Mouse (Mus musculus) kidney, postnatal 0 days (tissue): ENCODE measurements around the gene Map3k12. TPM values are rescaled to one million over a fixed set of nuclear protein-coding genes. Genes with fewer than 3 reads are reported as not detected.

ENCODE experiments used
- ATAC-seq: fragments of 200-750 bp; cut with Nextera tagmentation; replicated peaks from 2 replicates; pipeline ENCODE4 v1.8.0; 2017; ENCODE audit warnings: low read depth, moderate number of reproducible peaks, moderate TSS enrichment, moderate library complexity; ENCODE audit not compliant: low FRiP score
- DNase-seq: peaks from one replicate; pipeline ENCODE4 v3.0.0-alpha.2; 2016; ENCODE audit warnings: low spot score
- H3K27ac ChIP-seq: fragments of 300-500 bp; sonication (generic); 2 replicates; pipeline ENCODE4 v1.5.1; 2014; ENCODE audit warnings: mild to moderate bottlenecking
- H3K27me3 ChIP-seq: fragments of 300-500 bp; sonication (generic); 2 replicates; pipeline ENCODE4 v1.6.1; 2014; ENCODE audit warnings: low read length, mixed read lengths; ENCODE audit not compliant: insufficient read depth
- H3K36me3 ChIP-seq: fragments of 300-500 bp; sonication (generic); 2 replicates; pipeline ENCODE4 v1.6.1; 2014; ENCODE audit warnings: low read length, mixed read lengths; ENCODE audit not compliant: insufficient read depth
- H3K4me1 ChIP-seq: fragments of 300-500 bp; sonication (generic); replicated peaks from 2 replicates; pipeline ENCODE4 v1.6.1; 2014; ENCODE audit warnings: antibody characterized with exemption, low read length, mixed read lengths; ENCODE audit not compliant: insufficient read depth
- H3K4me2 ChIP-seq: fragments of 300-500 bp; sonication (generic); 2 replicates; pipeline ENCODE4 v1.6.1; 2014; ENCODE audit warnings: mild to moderate bottlenecking, low read length, moderate library complexity, mixed read lengths
- H3K4me3 ChIP-seq: fragments of 300-500 bp; sonication (generic); replicated peaks from 2 replicates; pipeline ENCODE4 v1.5.1; 2014; ENCODE audit warnings: low read depth, low read length
- H3K9ac ChIP-seq: fragments of 300-500 bp; sonication (generic); 2 replicates; pipeline ENCODE4 v1.6.1; 2014; ENCODE audit warnings: low read depth, low read length
- H3K9me3 ChIP-seq: fragments of 300-500 bp; sonication (generic); replicated peaks from 2 replicates; pipeline ENCODE4 v1.6.1; 2016; ENCODE audit warnings: low read length, inconsistent platforms, mixed read lengths
- CTCF ChIP-seq: IDR thresholded peaks from 2 replicates; pipeline ENCODE4 v1.5.1; 2016; ENCODE audit warnings: antibody characterized with exemption, low read depth, mild to moderate bottlenecking, moderate library complexity
- WGBS: fragments of 180-500 bp; shearing (Covaris S2); extraction: QIAGEN DNeasy Blood & Tissue Kit; methylation state at CpG from one replicate; pipeline ENCODE4 v1.1.7; 2014; 5-methylcytosine and 5-hydroxymethylcytosine counted together
- polyA plus RNA-seq: library from polyadenylated mRNA; unstranded; fragments of >200 nt; fragmentation: Nextera tagmentation; extraction: Ambion mirVana; gene quantifications from 2 replicates; pipeline ENCODE4 v1.2.1, GENCODE M21; 2015

Map3k12 gene
- polyA plus RNA-seq, 1 experiment from 2014 or later, result 7.8 TPM

- H3K27ac ChIP-seq, result no peak overlapping the region
- H3K4me1 ChIP-seq, result no peaks in the 10 kb centered on the region
- peaks cover 27% of the 10 kb centered on the region for H3K36me3 ChIP-seq
- no peak for ATAC-seq
- no peak overlapping the region for H3K4me3 ChIP-seq
- DNase-seq, result no peak
- TF ChIP-seq CTCF, result no peak
- no peak overlapping the region for H3K9ac ChIP-seq
- no peak overlapping the region for H3K4me2 ChIP-seq
- 84% methylated on average over 3 of the region's 3 CpGs for WGBS
- H3K27me3 ChIP-seq, result no peaks in the 10 kb centered on the region
- no peaks in the 10 kb centered on the region for H3K9me3 ChIP-seq
These were observed 30.6 kb upstream of the Map3k12 start for GRCm38 (mm10) chr15:102547478-102547877.

- DNase-seq (no peak), ATAC-seq (no peak)
- H3K27ac ChIP-seq, result no peak overlapping the region
- H3K4me1 ChIP-seq, result no peaks in the 10 kb centered on the region
- no peak for TF ChIP-seq CTCF
- no peak overlapping the region for H3K9ac ChIP-seq
- WGBS, result 91% methylated on average over 3 of the region's 3 CpGs
- no peaks in the 10 kb centered on the region for H3K27me3 ChIP-seq
- H3K4me2 ChIP-seq, result no peak overlapping the region
- peaks cover 29% of the 10 kb centered on the region for H3K36me3 ChIP-seq
- no peak overlapping the region for H3K4me3 ChIP-seq
- no peaks in the 10 kb centered on the region for H3K9me3 ChIP-seq
These were observed 30.0 kb upstream of the Map3k12 start for GRCm38 (mm10) chr15:102546677-102547427.

GRCm38 (mm10) chr15:102546246-102546645 lies 29.4 kb upstream of the Map3k12 start:
- H3K9ac ChIP-seq, result no peak overlapping the region
- ATAC-seq (no peak), DNase-seq (no peak)
- 96% methylated on average over 3 of the region's 3 CpGs for WGBS
- H3K27me3 ChIP-seq, result no peaks in the 10 kb centered on the region
- H3K4me3 ChIP-seq, result no peak overlapping the region
- peaks cover 29% of the 10 kb centered on the region for H3K36me3 ChIP-seq
- no peaks in the 10 kb centered on the region for H3K4me1 ChIP-seq
- no peak overlapping the region for H3K27ac ChIP-seq
- no peak overlapping the region for H3K4me2 ChIP-seq
- no peaks in the 10 kb centered on the region for H3K9me3 ChIP-seq
- TF ChIP-seq CTCF, result no peak

- no peaks in the 10 kb centered on the region for H3K27me3 ChIP-seq
- H3K36me3 ChIP-seq, result peaks cover 39% of the 10 kb centered on the region
- no peak for TF ChIP-seq CTCF
- no peak overlapping the region for H3K4me3 ChIP-seq
- no peak for DNase-seq
- no peak overlapping the region for H3K27ac ChIP-seq
- H3K4me1 ChIP-seq, result no peaks in the 10 kb centered on the region
- H3K4me2 ChIP-seq, result no peak overlapping the region
- no peak overlapping the region for H3K9ac ChIP-seq
- 90% methylated on average over 4 of the region's 4 CpGs for WGBS
- ATAC-seq, result no peak
- H3K9me3 ChIP-seq, result no peaks in the 10 kb centered on the region
These were observed 27.9 kb upstream of the Map3k12 start for GRCm38 (mm10) chr15:102544801-102545200.

- Histone ChIP-seq H3K4me1 (no peaks in the 10 kb centered on the region), H3K27ac (no peak overlapping the region), H3K4me3 (no peak overlapping the region), H3K9me3 (no peaks in the 10 kb centered on the region), H3K27me3 (no peaks in the 10 kb centered on the region), H3K36me3 (peaks cover 70% of the 10 kb centered on the region), H3K9ac (no peak overlapping the region), H3K4me2 (no peak overlapping the region)
- TF ChIP-seq CTCF, result no peak
- WGBS, result 90% methylated on average over 7 of the region's 7 CpGs
- ATAC-seq (no peak), DNase-seq (no peak)
These were observed 17.1 kb upstream of the Map3k12 start for GRCm38 (mm10) chr15:102533926-102534325.

- H3K4me2 ChIP-seq, result no peak overlapping the region
- H3K4me1 ChIP-seq, result no peaks in the 10 kb centered on the region
- DNase-seq, result no peak
- no peak overlapping the region for H3K27ac ChIP-seq
- no peak for TF ChIP-seq CTCF
- no peak overlapping the region for H3K9ac ChIP-seq
- no peaks in the 10 kb centered on the region for H3K27me3 ChIP-seq
- no peak for ATAC-seq
- H3K9me3 ChIP-seq, result no peaks in the 10 kb centered on the region
- H3K4me3 ChIP-seq, result no peak overlapping the region
- peaks cover 67% of the 10 kb centered on the region for H3K36me3 ChIP-seq
- 92% methylated on average over 3 of the region's 3 CpGs for WGBS
These were observed 15.4 kb upstream of the Map3k12 start for GRCm38 (mm10) chr15:102532106-102532900.
